In the genomic region with DNA sequence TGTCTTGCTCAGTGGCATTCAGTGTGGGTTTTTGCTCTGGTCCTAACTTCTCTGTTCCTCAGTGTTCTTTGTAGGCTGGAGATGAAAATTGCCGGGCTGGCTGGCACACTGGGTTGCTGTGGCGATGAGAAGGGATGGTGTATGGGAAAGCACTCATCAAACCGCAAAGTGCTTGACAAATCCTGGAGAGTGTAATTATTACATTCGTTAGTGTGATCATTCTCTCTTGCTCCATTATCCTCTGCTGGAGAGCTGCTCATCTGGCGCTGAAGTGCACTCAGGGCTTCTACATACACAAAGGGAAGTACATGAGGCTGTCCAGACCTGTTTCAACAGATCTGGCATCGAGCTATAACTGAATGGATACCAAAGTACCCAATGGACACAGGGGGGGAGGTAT, we compare ENCODE assay signal across 17 mouse cellular contexts.
"Had no signal": no experiment of that assay in that cellular context is flagged by ENCODE, and none has a peak within 500 bp of the region (broad histone marks: within the 10 kb centered on the region; RNA-seq: fewer than 3 reads in every experiment).

No protein-coding gene starts in this region.

- H3K9me3 ChIP-seq: kidney, embryonic 15.5 days; liver, embryonic 13.5 days; midbrain, embryonic 12.5 days; neural tube, embryonic 13.5 days; stomach, embryonic 15.5 days had no signal

- H3K27me3 ChIP-seq: kidney, embryonic 15.5 days; liver, embryonic 13.5 days; midbrain, embryonic 12.5 days; neural tube, embryonic 13.5 days; stomach, embryonic 15.5 days had no signal

- H3K4me1 ChIP-seq: liver, embryonic 13.5 days; stomach, embryonic 15.5 days had no signal

- H3K27ac ChIP-seq: kidney, embryonic 15.5 days; left cerebral cortex, adult 2 months; liver, embryonic 13.5 days; midbrain, embryonic 12.5 days; neural tube, embryonic 13.5 days; stomach, embryonic 15.5 days had no signal

- H3K4me2 ChIP-seq: kidney, embryonic 15.5 days; liver, embryonic 13.5 days; midbrain, embryonic 12.5 days; neural tube, embryonic 13.5 days; stomach, embryonic 15.5 days had no signal

- H3K36me3 ChIP-seq: kidney, embryonic 15.5 days; liver, embryonic 13.5 days; midbrain, embryonic 12.5 days; neural tube, embryonic 13.5 days; stomach, embryonic 15.5 days had no signal

- H3K4me3 ChIP-seq: kidney, embryonic 15.5 days; left cerebral cortex, adult 2 months; liver, embryonic 13.5 days; midbrain, embryonic 12.5 days; myocyte; neural tube, embryonic 13.5 days; stomach, embryonic 15.5 days had no signal

- H3K9ac ChIP-seq: kidney, embryonic 15.5 days; liver, embryonic 13.5 days; midbrain, embryonic 12.5 days; neural tube, embryonic 13.5 days; stomach, embryonic 15.5 days had no signal

- DNase-seq: kidney, postnatal 10 days; kidney, postnatal 36 days; layer of hippocampus, postnatal 36 days; liver, embryonic 13.5 days; lung, adult 2 months; lung, postnatal 14 days; lung, postnatal 4 days; retina, postnatal 1 day; right cerebral cortex, postnatal 25 days; spleen, adult 18-20 months; thymus, postnatal 36 days had no signal
